Mouse (Mus musculus): ENCODE measurements around the gene Fam83g.

DNA sequence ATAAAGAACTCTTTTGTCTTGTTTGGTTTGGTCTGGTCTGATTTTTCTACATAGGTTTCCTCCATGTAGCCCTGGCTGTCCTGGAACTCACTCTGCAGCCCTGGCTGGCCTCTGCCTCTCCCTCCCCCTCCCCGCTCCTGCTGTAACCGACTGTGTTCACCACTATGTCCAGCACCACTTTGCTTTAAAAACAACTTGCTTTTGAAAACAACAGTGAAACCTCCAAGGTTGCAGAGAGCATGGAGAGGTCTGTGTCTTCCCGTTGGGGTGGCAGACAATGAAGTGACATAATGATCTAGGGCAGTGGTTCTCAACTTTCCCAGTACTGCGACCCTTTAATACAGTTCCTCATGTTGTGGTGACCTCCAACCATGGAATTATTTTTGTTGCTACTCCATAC is 28.2 kb upstream of the Fam83g start:
- TF ChIP-seq POLR2A (IDR thresholded peaks at IDR 0.05; ENCODE audit: low read depth, low read length) (no peak), CTCF (IDR thresholded peaks at IDR 0.05; ENCODE audit: borderline replicate concordance, insufficient read depth, low read length) (no peak)

Measured in embryonic fibroblast, embryonic 13.5 days (primary cell).